Mouse (Mus musculus) liver, embryonic 11.5 days (tissue): ENCODE measurements around the gene Cep295. TPM values are rescaled to one million over a fixed set of nuclear protein-coding genes. Genes with fewer than 3 reads are reported as not detected.

ENCODE experiments used
- ATAC-seq: fragments of 200-750 bp; cut with Nextera tagmentation; replicated peaks from 2 replicates; pipeline ENCODE4 v1.8.0; 2017; ENCODE audit warnings: moderate number of reproducible peaks, mild to moderate bottlenecking, moderate TSS enrichment, moderate library complexity; ENCODE audit not compliant: low FRiP score
- DNase-seq: peaks from one replicate; pipeline ENCODE4 v3.0.0-alpha.2; 2017; ENCODE audit warnings: low spot score
- H3K27ac ChIP-seq: fragments of 300-500 bp; sonication (generic); 2 replicates; pipeline ENCODE4 v1.5.1; 2014; ENCODE audit warnings: mild to moderate bottlenecking, low read depth, low read length, control low read depth
- H3K27me3 ChIP-seq: fragments of 300-500 bp; sonication (generic); replicated peaks from 2 replicates; pipeline ENCODE4 v1.6.1; 2014; ENCODE audit warnings: low read length, mixed read lengths; ENCODE audit not compliant: control insufficient read depth, insufficient read depth
- H3K36me3 ChIP-seq: fragments of 300-500 bp; sonication (generic); 2 replicates; pipeline ENCODE4 v1.6.1; 2014; ENCODE audit warnings: mild to moderate bottlenecking, low read length, moderate library complexity, mixed read lengths; ENCODE audit not compliant: control insufficient read depth, insufficient read depth
- H3K4me1 ChIP-seq: fragments of 300-500 bp; sonication (generic); replicated peaks from 2 replicates; pipeline ENCODE4 v1.6.1; 2014; ENCODE audit warnings: low read length, mixed read lengths; ENCODE audit not compliant: control insufficient read depth, insufficient read depth
- H3K4me2 ChIP-seq: fragments of 300-500 bp; sonication (generic); 2 replicates; pipeline ENCODE4 v1.6.1; 2014; ENCODE audit warnings: mild to moderate bottlenecking, control low read depth, moderate library complexity
- H3K4me3 ChIP-seq: fragments of 300-500 bp; sonication (generic); 2 replicates; pipeline ENCODE4 v1.5.1; 2014; ENCODE audit warnings: low read depth, low read length, control low read depth
- H3K9ac ChIP-seq: fragments of 300-500 bp; sonication (generic); 2 replicates; pipeline ENCODE4 v1.6.1; 2014; ENCODE audit warnings: low read depth, low read length, control low read depth
- H3K9me3 ChIP-seq: fragments of 300-500 bp; sonication (generic); 2 replicates; pipeline ENCODE4 v1.6.1; 2016; ENCODE audit warnings: low read length, inconsistent platforms, mixed read lengths; ENCODE audit not compliant: control insufficient read depth
- WGBS: fragments of 180-500 bp; shearing (Covaris S2); extraction: QIAGEN DNeasy Blood & Tissue Kit; methylation state at CpG from one replicate; pipeline ENCODE4 v1.1.7; 2014; 5-methylcytosine and 5-hydroxymethylcytosine counted together
- microRNA-seq: library from miRNA; unstranded; fragments of <30 nt; microRNA quantifications from one replicate; pipeline ENCODE4, GENCODE M21; 2017; ENCODE audit warnings: borderline number of aligned reads
- polyA plus RNA-seq: library from polyadenylated mRNA; unstranded; fragments of >200 nt; fragmentation: Nextera tagmentation; extraction: Ambion mirVana; gene quantifications from 2 replicates; pipeline ENCODE4 v1.2.1, GENCODE M21; 2014

Gene Cep295
- polyA plus RNA-seq, 1 experiment from 2014 or later: 24.5 TPM

GRCm38 (mm10) chr9:15280491-15280879 is 77.1 kb downstream of the Cep295 start:
- H3K4me3 ChIP-seq: peak overlapping the region; percentile 95
- ATAC-seq (peak; percentile 61), DNase-seq (no peak)
- H3K36me3 ChIP-seq: peaks cover 4% of the 10 kb centered on the region
- H3K4me2 ChIP-seq: peak overlapping the region; percentile 82
- H3K4me1 ChIP-seq: peaks cover 15% of the 10 kb centered on the region
- H3K9me3 ChIP-seq: no peaks in the 10 kb centered on the region
- no peaks in the 10 kb centered on the region for H3K27me3 ChIP-seq
- peak overlapping the region; percentile 96 for H3K9ac ChIP-seq
- WGBS: 31% methylated on average over 5 of the region's 5 CpGs
- peak overlapping the region; percentile 39 for H3K27ac ChIP-seq

- H3K4me2 ChIP-seq: peak within 1 kb of the TSS; percentile 82
- DNase-seq (peak; percentile 90), ATAC-seq (peak; percentile 95)
- H3K27me3 ChIP-seq: no peaks in the 10 kb centered on the region
- H3K4me3 ChIP-seq: peak within 1 kb of the TSS; percentile 95
- H3K4me1 ChIP-seq: peaks cover 15% of the 10 kb centered on the region
- H3K36me3 ChIP-seq: peaks cover 6% of the 10 kb centered on the region
- H3K27ac ChIP-seq: peak within 1 kb of the TSS; percentile 84
- WGBS: 2% methylated on average over 57 of the region's 57 CpGs
- H3K9me3 ChIP-seq: no peaks in the 10 kb centered on the region
- peak within 1 kb of the TSS; percentile 96 for H3K9ac ChIP-seq
Observed at GRCm38 (mm10) chr9:15279649-15280490, 77.7 kb downstream of the Cep295 start, which contains the start of gene Med17. Gene Med17 (minus strand): TSS chr9:15279931.

- Histone ChIP-seq H3K9me3 (no peaks in the 10 kb centered on the region), H3K4me2 (peak overlapping the region; percentile 73), H3K4me1 (peaks cover 15% of the 10 kb centered on the region), H3K9ac (peak overlapping the region; percentile 96), H3K36me3 (peaks cover 11% of the 10 kb centered on the region), H3K4me3 (peak overlapping the region; percentile 95), H3K27me3 (no peaks in the 10 kb centered on the region), H3K27ac (peak overlapping the region; percentile 84)
- 7% methylated on average over 19 of the region's 19 CpGs for WGBS
- DNase-seq (no peak), ATAC-seq (no peak)
Observed at GRCm38 (mm10) chr9:15279139-15279648, 78.4 kb downstream of the Cep295 start.

- H3K9me3 ChIP-seq: no peaks in the 10 kb centered on the region
- WGBS: 82% methylated on average over 3 of the region's 3 CpGs
- H3K9ac ChIP-seq: peak overlapping the region; percentile 37; the same call in 1 of the 2 replicates
- no peak for ATAC-seq
- peaks cover 19% of the 10 kb centered on the region for H3K36me3 ChIP-seq
- H3K4me2 ChIP-seq: peak overlapping the region; percentile 73
- DNase-seq: no peak
- H3K4me1 ChIP-seq: peaks cover 15% of the 10 kb centered on the region
- no peaks in the 10 kb centered on the region for H3K27me3 ChIP-seq
- H3K27ac ChIP-seq: no peak overlapping the region
- peak overlapping the region; percentile 95; the same call in 1 of the 2 replicates for H3K4me3 ChIP-seq
Observed at GRCm38 (mm10) chr9:15278343-15278742, 79.2 kb downstream of the Cep295 start.

- 92% methylated on average over 4 of the region's 4 CpGs for WGBS
- H3K4me2 ChIP-seq: no peak overlapping the region
- no peaks in the 10 kb centered on the region for H3K9me3 ChIP-seq
- DNase-seq: no peak
- no peak overlapping the region for H3K9ac ChIP-seq
- peaks cover 30% of the 10 kb centered on the region for H3K36me3 ChIP-seq
- ATAC-seq: no peak
- H3K4me1 ChIP-seq: peaks cover 15% of the 10 kb centered on the region
- no peak overlapping the region for H3K27ac ChIP-seq
- H3K27me3 ChIP-seq: no peaks in the 10 kb centered on the region
- no peak overlapping the region for H3K4me3 ChIP-seq
Observed at GRCm38 (mm10) chr9:15276855-15277254, 80.7 kb downstream of the Cep295 start.

GRCm38 (mm10) chr9:15273981-15274380 is 83.6 kb downstream of the Cep295 start:
- H3K9me3 ChIP-seq: no peaks in the 10 kb centered on the region
- ATAC-seq: no peak
- no peaks in the 10 kb centered on the region for H3K27me3 ChIP-seq
- DNase-seq: no peak
- no peak overlapping the region for H3K27ac ChIP-seq
- H3K36me3 ChIP-seq: peaks cover 40% of the 10 kb centered on the region
- WGBS: 73% methylated on average over 2 of the region's 2 CpGs
- no peak overlapping the region for H3K9ac ChIP-seq
- no peak overlapping the region for H3K4me2 ChIP-seq
- H3K4me3 ChIP-seq: no peak overlapping the region
- H3K4me1 ChIP-seq: peaks cover 11% of the 10 kb centered on the region

Small RNAs within 50 kb of the gene (microRNA-seq; reads per million reads assigned to microRNA genes)
- gene Gm49349: 1.4 reads per million
- gene mmu-mir-7650: 4.2 reads per million, percentile 9 among the genes with 10 or more reads in this experiment

Other genes starting within 250 kb of the Cep295 start
- gene Hephl1, start 245.7 kb downstream of the Cep295 start, polyA plus RNA-seq: not detected in 2 replicates
- 0.84 and 1.4 TPM in 2 replicates for gene Vstm5, start 118.7 kb downstream of the Cep295 start, polyA plus RNA-seq
- 41.9 and 47.3 TPM in 2 replicates for gene Med17, start 77.9 kb downstream of the Cep295 start, polyA plus RNA-seq
- 95.1 and 110 TPM in 2 replicates for gene Taf1d, start 51.6 kb downstream of the Cep295 start, polyA plus RNA-seq
- gene 4931406C07Rik, start 51.3 kb downstream of the Cep295 start, polyA plus RNA-seq: 4.2 and 4.5 TPM in 2 replicates
- 4.5 and 6.6 TPM in 2 replicates for gene Smco4, start 135.6 kb upstream of the Cep295 start, polyA plus RNA-seq